Mouse (Mus musculus) spleen, postnatal 10 days (tissue): ENCODE data around the gene Dnaic1.

ENCODE experiments used
- DNase-seq, 2 experiments: peaks; one replicate each; pipeline ENCODE4 v3.0.0; 2021 to 2022; ENCODE audit warnings: low spot score in 2 of 2

Dnaic1 gene

GRCm38 (mm10) chr4:41569411-41569885 is at the start of gene Dnaic1, which contains the start of gene Fam219a:
Dnaic1 (plus strand) TSS chr4:41569775.
Fam219a (minus strand) TSS chr4:41569538.
- peak; percentile 78 to 95 for DNase-seq

- DNase-seq = no peak
These were observed 48.9 kb upstream of the Dnaic1 start for GRCm38 (mm10) chr4:41520641-41521040.

GRCm38 (mm10) chr4:41522136-41522535 is 47.4 kb upstream of the Dnaic1 start:
- no peak for DNase-seq

GRCm38 (mm10) chr4:41522788-41523187 is 46.8 kb upstream of the Dnaic1 start:
- peak in 1 of 2 experiments; percentile 40 for DNase-seq

GRCm38 (mm10) chr4:41523839-41524238 is 45.7 kb upstream of the Dnaic1 start:
- DNase-seq = no peak

- DNase-seq = no peak
These were observed 44.7 kb upstream of the Dnaic1 start for GRCm38 (mm10) chr4:41524829-41525228.

GRCm38 (mm10) chr4:41526553-41526952 is 43.0 kb upstream of the Dnaic1 start:
- DNase-seq = no peak

- DNase-seq = no peak
These were observed 42.5 kb upstream of the Dnaic1 start for GRCm38 (mm10) chr4:41527076-41527475.

- DNase-seq = no peak
These were observed 41.6 kb upstream of the Dnaic1 start for GRCm38 (mm10) chr4:41527996-41528395.

- peak in 1 of 2 experiments; percentile 56 for DNase-seq
These were observed 37.2 kb upstream of the Dnaic1 start for GRCm38 (mm10) chr4:41532420-41532819.

GRCm38 (mm10) chr4:41534866-41535265 is 34.7 kb upstream of the Dnaic1 start:
- DNase-seq = no peak

- DNase-seq = no peak
These were observed 27.4 kb upstream of the Dnaic1 start for GRCm38 (mm10) chr4:41542136-41542535.

- peak in 1 of 2 experiments; percentile 24 for DNase-seq
These were observed 23.6 kb upstream of the Dnaic1 start for GRCm38 (mm10) chr4:41545985-41546384.

- DNase-seq = no peak
These were observed 22.5 kb upstream of the Dnaic1 start for GRCm38 (mm10) chr4:41547086-41547485.

GRCm38 (mm10) chr4:41552529-41552928 is 17.0 kb upstream of the Dnaic1 start:
- peak; percentile 43 to 74 for DNase-seq

- no peak for DNase-seq
These were observed 16.5 kb upstream of the Dnaic1 start for GRCm38 (mm10) chr4:41553116-41553515.

GRCm38 (mm10) chr4:41554994-41555663 is 14.4 kb upstream of the Dnaic1 start:
- DNase-seq = peak in 1 of 2 experiments; percentile 46

- DNase-seq = no peak
These were observed 13.1 kb upstream of the Dnaic1 start for GRCm38 (mm10) chr4:41556311-41556953.

- DNase-seq = no peak
These were observed 12.5 kb upstream of the Dnaic1 start for GRCm38 (mm10) chr4:41557092-41557491.

- no peak for DNase-seq
These were observed 6.3 kb upstream of the Dnaic1 start for GRCm38 (mm10) chr4:41563297-41563696.

- DNase-seq = no peak
These were observed 3.5 kb upstream of the Dnaic1 start for GRCm38 (mm10) chr4:41566123-41566522.

- DNase-seq = no peak
These were observed 1.3 kb upstream of the Dnaic1 start for GRCm38 (mm10) chr4:41568239-41568638.
